Mouse (Mus musculus) erythroid progenitor cell, adult 5-6 weeks (primary cell): ENCODE measurements around the gene Slc25a33. TPM values are rescaled to one million over a fixed set of nuclear protein-coding genes. Genes with fewer than 3 reads are reported as not detected.
A peak's percentile ranks its signal among the peaks of the same experiment; 100 is the strongest.

Experiments used
- ATAC-seq: replicated peaks from 2 replicates; pipeline ENCODE4 v1.8.0; 2016; ENCODE audit warnings: moderate number of reproducible peaks, mild to moderate bottlenecking, moderate TSS enrichment, inconsistent platforms; ENCODE audit not compliant: poor library complexity, low FRiP score, severe bottlenecking
- total RNA-seq, 2 experiments: library from RNA; stranded (forward) in 1 of 2; stranded (reverse) in 1 of 2; fragments of 150-400 nt in 1 of 2; fragments of 186-747, 209-891 nt in 1 of 2; gene quantifications; 2 replicates each; pipeline versions ENCODE4 v1.2.3 to v1.2.4; 2015 to 2017; ENCODE audit warnings: low replicate concordance in 2 of 2

Slc25a33 gene
- total RNA-seq, 2 experiments from 2014 or later: not detected

GRCm38 (mm10) chr4:149796567-149797219 lies 22.6 kb upstream of the Slc25a33 start:
- no peak for ATAC-seq

DNA sequence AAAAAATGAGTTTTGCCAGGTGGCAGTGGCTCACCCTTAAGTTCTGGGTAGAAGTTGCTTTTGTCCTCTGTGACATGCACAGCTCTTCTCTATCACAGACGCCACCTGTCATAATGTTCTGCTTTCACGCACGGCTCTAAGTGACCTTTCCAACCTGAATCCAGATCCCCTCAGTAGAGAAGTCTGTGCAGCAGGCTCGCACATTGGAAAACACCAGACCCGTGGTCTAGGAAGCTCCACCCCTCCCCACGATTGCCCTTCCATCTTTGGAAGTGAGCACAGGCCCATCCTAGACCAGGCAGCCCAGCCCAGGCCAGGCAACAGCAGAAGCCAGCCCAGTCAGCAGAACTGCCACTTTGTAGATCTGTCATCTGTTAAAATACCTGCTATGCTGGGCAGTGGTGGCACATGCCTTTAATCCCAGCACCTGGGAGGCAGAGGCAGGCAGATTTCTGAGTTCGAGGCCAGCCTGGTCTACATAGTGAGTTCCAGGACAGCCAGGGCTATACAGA lies 20.9 kb upstream of the Slc25a33 start:
- ATAC-seq: no peak

DNA sequence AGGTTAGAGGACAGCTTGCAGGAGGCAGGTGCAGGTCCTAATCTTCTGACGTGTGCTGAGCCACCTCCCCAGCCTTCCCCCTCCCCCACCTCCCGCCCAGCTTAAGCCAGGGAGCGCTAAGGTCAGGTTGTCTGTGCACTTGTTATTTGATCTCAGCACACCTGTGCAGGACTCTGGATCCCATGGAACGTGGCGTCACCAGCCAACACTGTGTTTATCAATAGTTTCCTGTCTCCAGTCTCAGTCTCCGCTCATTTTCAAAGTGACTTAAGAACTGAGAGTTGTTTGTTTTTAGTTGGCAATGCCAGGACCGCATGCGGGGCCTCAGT lies 19.9 kb upstream of the Slc25a33 start:
- ATAC-seq: no peak

- ATAC-seq: no peak
Measured at GRCm38 (mm10) chr4:149793156-149794009, 19.3 kb upstream of the Slc25a33 start.

DNA sequence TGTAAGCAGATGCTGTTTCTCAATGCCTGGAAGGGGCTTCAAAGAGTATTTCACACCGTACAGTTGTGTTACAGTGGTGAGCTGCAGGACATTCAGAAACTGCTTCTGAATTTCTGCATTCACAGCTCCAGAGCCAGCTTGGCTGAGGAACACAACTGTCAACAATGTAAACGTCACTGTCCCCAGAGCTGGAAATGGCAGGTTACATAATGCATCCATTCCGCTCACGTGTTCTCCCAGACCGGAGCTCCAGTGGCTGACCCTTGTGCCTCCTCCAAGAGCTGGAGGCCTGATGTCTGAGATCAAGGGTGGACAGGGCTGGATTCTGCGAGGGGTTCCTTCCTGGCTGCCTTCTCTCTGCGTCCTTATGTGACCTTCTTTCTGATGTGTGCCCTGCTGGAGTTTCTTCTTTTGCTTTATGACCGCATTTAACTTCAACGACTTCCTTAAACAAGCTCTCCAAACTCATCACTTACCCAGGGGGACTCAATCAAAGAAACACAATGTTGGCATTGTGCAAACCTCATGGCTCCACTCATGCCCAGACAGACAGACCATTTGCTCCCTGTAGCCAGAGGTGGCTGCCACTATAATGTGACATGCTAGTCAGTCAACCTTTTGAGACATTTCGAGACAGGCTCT lies 18.2 kb upstream of the Slc25a33 start:
- ATAC-seq: no peak

- no peak for ATAC-seq
Measured at GRCm38 (mm10) chr4:149791470-149791869, 17.4 kb upstream of the Slc25a33 start.

- ATAC-seq: no peak
Measured at GRCm38 (mm10) chr4:149790969-149791368, 16.9 kb upstream of the Slc25a33 start.

DNA sequence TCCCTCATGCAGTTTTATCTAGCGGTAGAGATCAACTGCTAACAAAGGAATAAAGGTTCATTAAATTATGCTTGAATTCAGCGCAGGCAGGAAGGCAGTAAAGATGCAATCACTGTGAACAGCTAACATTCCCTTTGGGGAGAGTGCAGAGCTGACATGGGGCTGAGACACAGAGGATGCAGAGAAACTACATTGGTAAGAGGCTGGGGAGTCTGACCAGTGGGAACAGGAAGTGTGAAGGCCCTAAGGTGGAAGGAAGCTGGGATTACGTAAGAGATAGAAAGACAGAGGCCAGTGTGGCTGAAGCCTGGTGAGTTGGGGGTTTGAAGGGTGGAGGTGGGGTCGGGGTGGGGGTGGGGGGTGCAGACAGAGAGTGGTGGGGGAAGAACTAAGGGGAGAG lies 16.5 kb upstream of the Slc25a33 start:
- no peak for ATAC-seq

GRCm38 (mm10) chr4:149789421-149790194 lies 15.5 kb upstream of the Slc25a33 start:
- no peak for ATAC-seq

DNA sequence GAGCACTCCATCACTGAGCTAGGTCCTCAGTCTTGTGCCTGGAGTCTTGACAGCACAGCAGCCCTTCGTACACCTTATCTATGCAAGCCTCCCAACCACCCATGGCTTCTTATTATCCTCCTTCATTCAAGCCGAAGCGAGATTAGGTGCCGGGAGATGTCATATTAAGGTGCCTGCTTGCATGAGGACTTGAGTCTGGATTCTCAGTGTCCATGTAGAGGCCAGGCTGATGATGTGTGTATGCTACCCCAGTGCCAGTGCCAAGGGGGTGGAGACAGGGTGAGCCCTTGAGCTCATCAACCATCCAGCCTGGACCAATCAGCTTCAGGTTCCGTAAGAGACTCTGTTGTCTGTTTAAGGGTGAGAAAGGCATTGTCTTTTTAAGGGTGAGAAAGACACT lies 10.8 kb upstream of the Slc25a33 start:
- ATAC-seq: no peak

GRCm38 (mm10) chr4:149784371-149784770 lies 10.3 kb upstream of the Slc25a33 start:
- ATAC-seq: no peak

- no peak for ATAC-seq
Measured at GRCm38 (mm10) chr4:149782975-149783374, 8.9 kb upstream of the Slc25a33 start.

GRCm38 (mm10) chr4:149780565-149781356 lies 6.7 kb upstream of the Slc25a33 start:
- peak; percentile 55; the same call in 1 of the 2 replicates for ATAC-seq

- ATAC-seq: no peak
Measured at GRCm38 (mm10) chr4:149779966-149780365, 5.9 kb upstream of the Slc25a33 start.

GRCm38 (mm10) chr4:149777126-149777525 lies 3.0 kb upstream of the Slc25a33 start:
- no peak for ATAC-seq

GRCm38 (mm10) chr4:149775760-149776362 lies 1.8 kb upstream of the Slc25a33 start:
- ATAC-seq: no peak

DNA sequence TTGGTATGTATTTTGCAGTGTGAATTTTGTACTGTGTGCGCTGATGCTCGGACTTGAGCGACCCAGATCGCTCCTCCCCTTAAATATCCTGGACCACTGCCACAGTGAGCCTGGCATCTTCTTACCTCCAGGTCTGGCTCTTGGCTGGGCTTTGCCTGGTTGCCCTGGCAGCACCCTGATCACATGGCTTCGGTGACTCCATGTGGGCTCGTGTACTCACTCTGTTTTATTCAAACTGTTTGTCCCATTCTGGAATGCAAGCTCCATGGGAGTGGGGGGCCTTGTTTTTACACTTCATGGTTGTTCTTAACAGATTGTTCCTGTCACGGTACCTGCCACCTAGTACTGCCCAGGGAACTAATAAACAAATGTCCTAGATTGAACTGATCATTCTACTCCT lies 1.3 kb upstream of the Slc25a33 start:
- ATAC-seq: no peak

DNA sequence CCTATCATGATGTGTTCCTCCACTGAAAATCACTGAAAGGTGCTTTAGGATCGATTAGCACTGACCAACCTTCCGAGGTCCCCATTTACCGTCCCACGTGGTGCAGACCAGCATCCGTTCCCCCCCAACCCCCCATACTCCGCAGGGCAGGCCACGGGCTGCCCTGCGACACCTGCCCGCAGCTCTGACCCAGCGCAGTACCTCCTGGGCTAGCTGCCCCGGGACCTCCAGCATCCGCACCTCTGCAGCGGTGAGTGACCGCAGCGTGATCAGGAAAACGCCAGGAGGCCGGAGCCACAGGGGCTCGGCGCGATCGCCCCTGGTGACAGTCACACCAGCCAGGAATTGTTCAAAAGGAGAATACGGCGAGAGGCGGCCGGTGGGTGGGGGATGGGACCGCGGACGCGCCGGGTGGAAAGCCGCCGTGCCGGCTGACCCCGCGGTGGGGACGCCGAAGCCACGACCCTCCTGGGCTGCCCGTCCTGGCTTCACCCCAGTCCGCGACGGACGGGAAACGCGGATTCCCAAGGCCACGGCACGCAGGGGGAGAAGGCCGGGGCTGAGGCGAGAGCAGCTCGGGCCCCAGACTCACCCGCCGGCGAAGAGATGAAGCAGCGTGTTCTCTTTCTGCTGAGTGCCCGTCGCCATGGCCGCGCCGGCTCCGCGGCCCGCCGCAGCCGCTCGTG lies 526 bp downstream of the Slc25a33 start:
- ATAC-seq: no peak
